Mouse (Mus musculus): ENCODE measurements around the gene Them4. TPM values are rescaled to one million over a fixed set of nuclear protein-coding genes. Genes with fewer than 3 reads are reported as not detected.
A peak's percentile ranks its signal among the peaks of the same experiment; 100 is the strongest.

The Them4 gene
- total RNA-seq, 2 experiments from 2014 or later: 12.7 to 13.5 TPM

- no peak for DNase-seq
Observed at GRCm38 (mm10) chr3:94369709-94370108, 59.8 kb downstream of the Them4 start.

- DNase-seq: peak; percentile 86
Observed at GRCm38 (mm10) chr3:94371637-94372036, 61.7 kb downstream of the Them4 start.

DNA sequence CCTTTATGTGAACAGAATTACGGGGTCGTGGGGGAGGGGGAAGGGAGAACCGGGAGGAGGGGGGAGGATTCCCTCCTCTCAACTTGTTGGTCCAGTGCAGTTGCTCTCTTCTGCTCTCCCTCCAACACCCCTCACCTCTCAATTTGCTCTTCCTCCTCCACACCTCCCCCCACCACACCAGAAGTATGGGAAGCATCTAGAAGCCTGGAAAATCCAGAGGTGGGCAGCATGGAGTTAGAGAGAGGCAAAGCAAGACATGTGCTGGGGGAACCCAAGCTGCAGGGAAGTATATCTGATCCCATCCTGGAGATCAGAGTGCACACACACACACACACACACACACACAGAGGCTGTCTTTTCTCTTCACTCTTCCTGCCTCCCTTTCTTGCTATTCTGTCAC lies 62.1 kb downstream of the Them4 start:
- DNase-seq: no peak

DNA sequence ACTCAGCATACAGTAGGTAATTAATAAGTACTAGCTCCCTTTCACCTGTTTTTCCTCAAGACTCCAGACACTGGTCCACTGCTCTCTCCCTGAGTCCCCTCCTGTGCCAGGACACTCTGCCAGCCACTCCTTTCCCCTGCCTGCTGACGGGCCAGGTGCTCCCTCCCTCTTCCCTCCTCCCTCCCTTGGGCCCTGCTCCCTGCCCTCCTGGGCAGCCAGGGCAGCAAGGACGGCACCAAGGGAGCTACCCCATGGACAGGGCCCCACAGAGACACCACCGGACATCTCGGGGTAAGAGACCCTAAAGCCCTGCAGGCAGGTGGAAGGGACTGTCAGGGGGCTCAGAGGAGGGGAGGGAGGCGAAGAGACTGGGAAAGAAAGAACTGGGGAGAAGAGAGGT lies 62.8 kb downstream of the Them4 start, which contains the start of gene Rorc:
TSS of gene Rorc (plus strand) at position 154 of the 400 bp plus-strand sequence.
- peak; percentile 61 for DNase-seq

GRCm38 (mm10) chr3:94373090-94373489 lies 63.2 kb downstream of the Them4 start:
- DNase-seq: no peak

GRCm38 (mm10) chr3:94373597-94374011 lies 63.7 kb downstream of the Them4 start:
- DNase-seq: peak; percentile 47

DNA sequence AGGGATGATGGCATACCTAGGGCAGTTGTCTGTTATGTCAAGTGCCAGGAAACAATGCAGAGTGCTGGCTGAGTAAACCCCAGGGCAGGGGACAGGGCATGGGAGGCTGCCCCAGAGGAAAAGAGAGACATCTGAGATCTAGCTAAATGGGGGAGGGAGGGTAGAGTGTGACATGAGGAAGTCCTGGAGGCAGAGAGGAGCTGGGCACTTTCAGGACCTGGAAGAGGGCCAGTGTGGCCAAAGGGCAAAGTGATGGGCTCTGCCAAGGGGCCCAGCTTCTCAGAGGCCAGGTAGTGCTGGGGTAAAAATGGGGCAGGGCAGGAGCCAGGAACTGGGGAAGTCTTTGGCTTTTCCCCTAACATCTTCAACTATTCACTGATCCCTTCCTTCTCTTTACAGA lies 64.7 kb downstream of the Them4 start:
- DNase-seq: no peak

DNA sequence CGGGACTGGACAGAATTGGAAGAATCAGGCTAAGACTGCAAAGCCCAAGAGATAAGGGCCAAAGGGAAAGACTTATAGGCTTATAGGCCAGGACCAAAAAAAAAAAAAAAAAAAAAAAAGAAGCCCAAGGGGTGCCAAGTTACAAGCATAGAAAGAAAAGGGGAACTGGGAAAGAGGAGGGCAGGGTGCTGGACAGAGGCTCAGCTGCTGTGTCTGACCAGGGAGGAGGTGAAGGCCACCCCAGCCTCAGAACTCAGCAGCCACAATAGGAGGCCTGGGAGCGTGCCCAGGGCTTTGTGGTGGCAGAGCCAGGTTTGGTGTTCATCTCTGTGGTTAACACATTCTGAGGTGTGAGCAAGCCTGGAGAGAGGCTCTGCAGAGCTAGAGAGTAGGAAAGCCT lies 65.3 kb downstream of the Them4 start:
- no peak for DNase-seq

DNA sequence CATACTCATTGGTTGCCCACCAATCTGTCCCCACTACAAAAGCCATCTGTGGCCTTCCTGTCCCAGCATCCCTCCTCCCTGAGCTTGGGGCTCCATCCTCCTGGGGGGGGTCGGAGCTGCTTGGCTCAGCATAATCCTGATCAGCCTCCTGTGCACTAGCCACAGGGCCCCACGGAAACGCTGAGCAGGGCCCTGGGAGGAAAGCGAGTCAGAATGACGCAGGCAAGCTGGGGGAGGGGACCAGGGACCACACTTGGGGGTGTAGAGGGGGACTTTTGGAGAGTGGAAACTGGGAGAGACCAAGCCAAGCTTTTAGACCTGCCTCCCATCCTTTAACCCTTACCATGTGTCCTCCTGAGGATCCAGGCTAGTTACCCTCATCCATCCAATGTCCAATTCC lies 66.0 kb downstream of the Them4 start:
- no peak for DNase-seq

DNA sequence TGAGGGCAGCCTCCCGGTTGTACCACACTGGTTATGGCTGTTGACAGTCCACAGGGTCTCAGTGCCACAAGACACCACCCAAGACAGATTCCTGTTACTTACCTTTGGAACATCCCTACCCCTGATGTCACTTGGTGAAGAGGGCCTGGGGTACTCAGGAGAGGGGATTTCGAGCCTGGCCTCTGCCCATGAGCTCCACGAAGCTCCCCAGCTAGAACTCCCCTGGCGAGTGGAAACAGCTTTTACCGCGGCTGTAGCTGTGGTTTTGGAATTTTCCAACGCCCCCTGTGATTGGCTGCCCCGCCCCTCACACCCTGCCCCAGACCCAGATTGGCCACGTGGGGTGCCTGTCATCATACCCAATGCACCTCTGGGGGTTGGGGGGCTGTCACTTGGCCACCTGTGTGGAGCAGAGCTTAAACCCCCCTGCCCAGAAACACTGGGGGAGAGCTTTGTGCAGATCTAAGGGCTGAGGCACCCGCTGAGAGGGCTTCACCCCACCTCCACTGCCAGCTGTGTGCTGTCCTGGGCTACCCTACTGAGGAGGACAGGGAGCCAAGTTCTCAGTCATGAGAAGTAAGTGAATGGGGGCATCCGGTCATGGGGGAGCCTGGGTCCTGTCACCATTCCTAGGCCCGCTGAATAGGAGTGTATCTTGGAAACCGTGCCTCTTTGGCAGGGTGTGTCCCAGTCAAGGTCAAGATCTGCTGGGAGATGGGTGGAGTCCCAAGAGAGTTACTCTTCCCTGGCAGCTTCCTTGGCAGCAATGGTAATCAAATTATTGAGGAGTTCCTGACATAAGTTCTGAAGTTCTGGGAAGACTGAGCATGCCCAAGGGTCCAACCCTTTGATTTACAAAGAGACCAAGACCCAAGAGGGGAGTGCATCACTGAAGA lies 67.4 kb downstream of the Them4 start:
- no peak for DNase-seq

DNA sequence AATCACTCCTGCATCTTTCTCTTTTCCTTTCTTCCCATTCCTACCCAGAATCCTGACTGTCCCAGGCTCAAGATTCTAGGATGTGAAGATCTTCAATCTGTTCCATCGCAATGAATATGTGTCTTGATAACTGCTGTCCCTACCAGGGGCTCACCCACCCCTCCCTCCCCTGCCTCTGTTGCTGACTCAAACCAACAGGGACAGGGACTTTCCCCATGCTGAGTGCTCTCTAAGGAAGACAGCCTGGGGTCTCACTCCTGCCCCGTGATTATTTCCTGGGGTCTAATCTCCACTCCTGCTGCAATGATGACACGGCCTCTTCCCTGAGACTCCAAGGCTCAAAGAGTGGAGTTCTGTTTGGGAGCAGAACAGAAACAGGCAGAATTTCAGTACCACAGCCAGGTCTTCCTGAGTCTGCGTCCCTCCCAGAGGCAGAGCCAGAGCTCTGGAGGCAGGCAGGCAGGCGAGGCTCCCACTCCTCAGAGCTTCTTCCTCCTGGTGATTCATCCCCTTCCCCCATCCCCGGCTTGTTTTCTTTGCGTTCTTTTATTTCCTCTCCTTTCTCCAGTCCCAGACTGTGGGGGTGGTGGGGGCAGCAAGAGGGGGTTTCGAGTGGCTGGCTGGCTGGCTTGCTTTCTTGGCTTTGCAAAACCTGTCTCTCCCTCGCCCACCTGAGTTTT lies 70.1 kb downstream of the Them4 start:
- DNase-seq: no peak

Other genes starting within 250 kb of the Them4 start
- gene Gm10697, start 237.4 kb upstream of the Them4 start, total RNA-seq (2021): not detected
- not detected for gene Gm10696, start 131.9 kb upstream of the Them4 start, total RNA-seq (2021)
- not detected for gene Gm5286, start 113.4 kb upstream of the Them4 start, total RNA-seq (2021)
- gene Gm4778, start 46.1 kb upstream of the Them4 start, total RNA-seq (2021): not detected
- not detected for gene Them5, start 32.0 kb downstream of the Them4 start, total RNA-seq (2021)
- not detected for gene C2cd4d, start 52.3 kb downstream of the Them4 start, total RNA-seq (2021)
- 10 to 100 TPM; 17.7 to 18.1 TPM for gene Rorc, start 62.7 kb downstream of the Them4 start, total RNA-seq (2021)
- under 1 TPM in 1 of 2 experiments, not detected in 1; 0.11 TPM for gene Lingo4, start 88.4 kb downstream of the Them4 start, total RNA-seq (2021)
- 1 to 10 TPM; 5.8 to 7.2 TPM for gene Tdrkh, start 103.2 kb downstream of the Them4 start, total RNA-seq (2021)
- 10 to 100 TPM; 60.8 to 62.6 TPM for gene Mrpl9, start 133.2 kb downstream of the Them4 start, total RNA-seq (2021)
- not detected for gene Oaz3, start 133.8 kb downstream of the Them4 start, total RNA-seq (2021)
- gene Celf3, start 168.2 kb downstream of the Them4 start, total RNA-seq (2021): under 1 TPM; 0.19 to 0.25 TPM
- 1 to 10 TPM; 1.3 to 2.5 TPM for gene Riiad1, start 170.3 kb downstream of the Them4 start, total RNA-seq (2021)